Mouse (Mus musculus) heart, postnatal 0 days (tissue): ENCODE measurements around the gene Zrsr2.

Experiments
- CTCF ChIP-seq: IDR thresholded peaks from 2 replicates; pipeline ENCODE4 v1.5.1; 2016; ENCODE audit warnings: antibody characterized with exemption, control low read depth, low read depth
- EP300 ChIP-seq: IDR thresholded peaks from 2 replicates; pipeline ENCODE4 v1.6.1; 2016; ENCODE audit warnings: antibody characterized with exemption, low read depth

- TF ChIP-seq EP300 (no peak), CTCF (no peak)
Observed at GRCm38 (mm10) chrX:163909381-163909780, 49.1 kb downstream of the Zrsr2 start.
